Mouse (Mus musculus): Measurements from ENCODE around the gene Rhoc. TPM values are rescaled to one million over a fixed set of nuclear protein-coding genes. Genes with fewer than 3 reads are reported as not detected.

The Rhoc gene
- total and polyA plus RNA-seq, 3 experiments: 1.2 to 8.3 (median 7.9) TPM

- Histone ChIP-seq H3K36me3 (replicated peaks in 1 of 2; ENCODE audit: control insufficient read depth in 1 of 2, insufficient read depth in 1 of 2, low read length in 1 of 2) (no peaks in the 10 kb centered on the region), H3K27ac (ENCODE audit: insufficient read depth, low read depth) (no peak overlapping the region), H3K4me2 (ENCODE audit: insufficient read depth, low read depth, poor library complexity, severe bottlenecking) (no peak overlapping the region), H3K27me3 (replicated peaks) (peaks cover 3% of the 10 kb centered on the region), H3K4me3 (replicated peaks in 1 of 3; ENCODE audit: low read depth in 2 of 3, low read length in 2 of 3, poor library complexity in 1 of 3) (no peak overlapping the region), H3K9me3 (replicated peaks; ENCODE audit: low read length) (no peaks in the 10 kb centered on the region), H3K4me1 (ENCODE audit: control insufficient read depth in 1 of 2, insufficient read depth in 2 of 2) (peaks cover 4 to 19% of the 10 kb centered on the region in 2 experiments), H3K9ac (ENCODE audit: insufficient read depth, low read depth) (no peak overlapping the region), H3K79me2 (replicated peaks; ENCODE audit: control insufficient read depth, extremely low read depth, insufficient read depth, poor library complexity, severe bottlenecking) (no peaks in the 10 kb centered on the region)
- in situ Hi-C loops (cut with MboI; ENCODE audit: low pct_ligation_motif_present, low pct_unique_long_range_greater_than_20kb, low sequenced_read_pairs): loop anchor here (5.0 kb wide), 1 partner anchor 54 kb away; no protein-coding TSS in a partner anchor
- dilution Hi-C loops (cut with MboI; ENCODE audit: extremely low pct_ligation_motif_present, extremely low pct_unique_long_range_greater_than_20kb, low sequenced_read_pairs): no loop called here
- TF ChIP-seq USF2 (conservative IDR thresholded peaks at IDR 0.05; ENCODE audit: low read depth, low read length) (no peak), RCOR1 (conservative IDR thresholded peaks at IDR 0.05; ENCODE audit: low read depth, low read length) (no peak), NRF1 (IDR thresholded peaks at IDR 0.05; ENCODE audit: low read depth, low read length) (no peak), USF1 (IDR thresholded peaks at IDR 0.05; ENCODE audit: low read depth, low read length) (no peak), MAX (IDR thresholded peaks at IDR 0.05; ENCODE audit: low read length) (no peak), RAD21 (IDR thresholded peaks at IDR 0.05; ENCODE audit: low read depth, low read length) (no peak), SMC3 (IDR thresholded peaks at IDR 0.05; ENCODE audit: low read depth, low read length) (no peak), ZMIZ1 (IDR thresholded peaks at IDR 0.05; ENCODE audit: low read depth, low read length) (no peak), EP300 (IDR thresholded peaks at IDR 0.05; ENCODE audit: low read length) (no peak), TCF12 (IDR thresholded peaks at IDR 0.05; ENCODE audit: low read depth, low read length) (no peak), IRF4 (IDR thresholded peaks at IDR 0.05; ENCODE audit: low read depth, low read length) (no peak), CTCF (conservative IDR thresholded peaks at IDR 0.05 in 1 of 2, IDR thresholded peaks at IDR 0.05 in 1 of 2; ENCODE audit: low read depth in 2 of 2, low read length in 2 of 2) (no peak), ETS1 (conservative IDR thresholded peaks at IDR 0.05; ENCODE audit: low read depth, low read length) (no peak), JUND (conservative IDR thresholded peaks at IDR 0.05; ENCODE audit: low read depth, low read length) (no peak), BHLHE40 (IDR thresholded peaks at IDR 0.05; ENCODE audit: low read depth, low read length) (no peak), MAZ (IDR thresholded peaks at IDR 0.05; ENCODE audit: low read depth, low read length) (no peak), CHD1 (IDR thresholded peaks at IDR 0.05; ENCODE audit: low read depth, low read length) (no peak), ZKSCAN1 (IDR thresholded peaks at IDR 0.05; ENCODE audit: borderline replicate concordance, low read depth, low read length) (no peak), POLR2A (IDR thresholded peaks at IDR 0.05; ENCODE audit: low read depth, low read length) (no peak), HCFC1 (IDR thresholded peaks at IDR 0.05; ENCODE audit: low read depth, low read length) (no peak)
- no peak for DNase-seq (ENCODE audit: extremely low read depth)
Measured at GRCm38 (mm10) chr3:104771460-104771859, 16.7 kb upstream of the Rhoc start.

DNA sequence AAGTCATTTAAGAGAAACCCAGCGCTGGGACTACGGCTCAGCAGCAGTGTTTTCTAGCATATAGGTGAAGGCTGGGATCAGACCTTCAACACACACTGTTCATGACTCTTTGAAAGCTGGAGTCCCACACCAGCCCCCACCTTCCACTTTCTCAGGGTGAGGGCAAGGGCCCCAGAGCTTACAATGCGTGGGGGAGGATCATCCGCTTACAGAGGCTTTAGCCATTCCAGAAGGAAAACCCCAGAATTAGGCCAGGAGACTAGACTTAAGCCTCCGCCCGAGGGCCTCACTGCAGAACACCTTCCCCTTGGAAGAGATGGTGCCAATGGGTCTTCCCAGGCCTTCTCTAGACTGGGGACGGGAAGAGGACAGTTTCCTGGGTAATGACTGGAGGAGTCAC lies 14.9 kb upstream of the Rhoc start:
- Histone ChIP-seq H3K9ac (ENCODE audit: insufficient read depth, low read depth) (no peak overlapping the region), H3K4me1 (ENCODE audit: control insufficient read depth in 1 of 2, insufficient read depth in 2 of 2) (peaks cover 0 to 9% of the 10 kb centered on the region in 2 experiments; a peak in 3 of 4 replicates), H3K4me3 (replicated peaks in 1 of 3; ENCODE audit: low read depth in 2 of 3, low read length in 2 of 3, poor library complexity in 1 of 3) (no peak overlapping the region), H3K79me2 (replicated peaks; ENCODE audit: control insufficient read depth, extremely low read depth, insufficient read depth, poor library complexity, severe bottlenecking) (no peaks in the 10 kb centered on the region), H3K36me3 (replicated peaks in 1 of 2; ENCODE audit: control insufficient read depth in 1 of 2, insufficient read depth in 1 of 2, low read length in 1 of 2) (no peaks in the 10 kb centered on the region), H3K27ac (ENCODE audit: insufficient read depth, low read depth) (no peak overlapping the region), H3K9me3 (replicated peaks; ENCODE audit: low read length) (no peaks in the 10 kb centered on the region), H3K27me3 (replicated peaks) (peaks cover 3% of the 10 kb centered on the region), H3K4me2 (ENCODE audit: insufficient read depth, low read depth, poor library complexity, severe bottlenecking) (no peak overlapping the region)
- DNase-seq (ENCODE audit: extremely low read depth): no peak
- dilution Hi-C loops (cut with MboI; ENCODE audit: extremely low pct_ligation_motif_present, extremely low pct_unique_long_range_greater_than_20kb, low sequenced_read_pairs): no loop called here
- no peak for TF ChIP-seq KAT2A (IDR thresholded peaks at IDR 0.05; ENCODE audit: insufficient replicate concordance, low read length)
- no peak for TF ChIP-seq NRF1 (IDR thresholded peaks at IDR 0.05; ENCODE audit: low read depth, low read length)
- TF ChIP-seq E2F4 (IDR thresholded peaks at IDR 0.05; ENCODE audit: insufficient replicate concordance, low read depth, low read length): no peak
- TF ChIP-seq MAZ (IDR thresholded peaks at IDR 0.05; ENCODE audit: low read depth, low read length): no peak
- TF ChIP-seq ELF1 (IDR thresholded peaks at IDR 0.05; ENCODE audit: low read depth, low read length): no peak
- TF ChIP-seq MAFK (IDR thresholded peaks at IDR 0.05; ENCODE audit: insufficient replicate concordance, low read length): no peak
- no peak for TF ChIP-seq ZKSCAN1 (IDR thresholded peaks at IDR 0.05; ENCODE audit: borderline replicate concordance, low read depth, low read length)
- no peak for TF ChIP-seq SMC3 (IDR thresholded peaks at IDR 0.05; ENCODE audit: low read depth, low read length)
- no peak for TF ChIP-seq ZC3H11A (IDR thresholded peaks at IDR 0.05; ENCODE audit: low read depth, low read length)
- TF ChIP-seq RCOR1 (conservative IDR thresholded peaks at IDR 0.05; ENCODE audit: low read depth, low read length): no peak
- no peak for TF ChIP-seq JUN (IDR thresholded peaks at IDR 0.05; ENCODE audit: insufficient read depth, low read depth, low read length)
- no peak for TF ChIP-seq CTCF (conservative IDR thresholded peaks at IDR 0.05 in 1 of 2, IDR thresholded peaks at IDR 0.05 in 1 of 2; ENCODE audit: low read depth in 2 of 2, low read length in 2 of 2)
- TF ChIP-seq PAX5 (IDR thresholded peaks at IDR 0.05; ENCODE audit: low read length): no peak
- no peak for TF ChIP-seq RAD21 (IDR thresholded peaks at IDR 0.05; ENCODE audit: low read depth, low read length)
- TF ChIP-seq ZNF384 (IDR thresholded peaks at IDR 0.05; ENCODE audit: low read depth, low read length): no peak
- no peak for TF ChIP-seq CHD2 (IDR thresholded peaks at IDR 0.05; ENCODE audit: low read length)
- TF ChIP-seq JUND (conservative IDR thresholded peaks at IDR 0.05; ENCODE audit: low read depth, low read length): no peak
- in situ Hi-C loops (cut with MboI; ENCODE audit: low pct_ligation_motif_present, low pct_unique_long_range_greater_than_20kb, low sequenced_read_pairs): loop anchor here (5.0 kb wide), 1 partner anchor 56 kb away; no protein-coding TSS in a partner anchor

Measured in CH12.LX (cell line).